Mouse (Mus musculus) heart, adult 2 months (tissue): ENCODE data around the gene Mllt3.

Experiments
- CTCF ChIP-seq: fragments of 200-600 bp; IDR thresholded peaks from 2 replicates; pipeline ENCODE4 v1.8.1; 2022; ENCODE audit warnings: antibody characterized with exemption, mild to moderate bottlenecking, moderate library complexity
- EP300 ChIP-seq: fragments of 200-500 bp; IDR thresholded peaks from 2 replicates; pipeline ENCODE4 v1.6.1; 2011; ENCODE audit warnings: low read depth, low read length, control low read depth; ENCODE audit not compliant: insufficient read depth
- POLR2A ChIP-seq: fragments of 200-500 bp; IDR thresholded peaks from 2 replicates; pipeline ENCODE4 v1.6.1; 2011; ENCODE audit warnings: mild to moderate bottlenecking, low read depth, low read length, control low read depth; ENCODE audit not compliant: insufficient read depth

GRCm38 (mm10) chr4:88046280-88046679, 13.1 kb upstream of the Mllt3 start:
- no peak for TF ChIP-seq CTCF
- TF ChIP-seq POLR2A: no peak
- TF ChIP-seq EP300: no peak
